Mouse (Mus musculus) layer of hippocampus, postnatal 36 days (tissue): Measurements from ENCODE around the gene Irf7. TPM values are rescaled to one million over a fixed set of nuclear protein-coding genes. Genes with fewer than 3 reads are reported as not detected.
"Not testable (repeated sequence)": the region's sequence is repeated elsewhere in the genome, so short reads cannot be mapped to it uniquely, and the experiment has no call there.

Experiments
- DNase-seq, 2 experiments: peaks; one replicate each; pipeline ENCODE4 v3.0.0; 2022
- total RNA-seq, 2 experiments: library from RNA; stranded (reverse); gene quantifications; 2 replicates each; pipeline ENCODE4 v1.2.3; 2021

The Irf7 gene
- total RNA-seq, 2 experiments from 2014 or later = 0.51 to 1.2 TPM

DNA sequence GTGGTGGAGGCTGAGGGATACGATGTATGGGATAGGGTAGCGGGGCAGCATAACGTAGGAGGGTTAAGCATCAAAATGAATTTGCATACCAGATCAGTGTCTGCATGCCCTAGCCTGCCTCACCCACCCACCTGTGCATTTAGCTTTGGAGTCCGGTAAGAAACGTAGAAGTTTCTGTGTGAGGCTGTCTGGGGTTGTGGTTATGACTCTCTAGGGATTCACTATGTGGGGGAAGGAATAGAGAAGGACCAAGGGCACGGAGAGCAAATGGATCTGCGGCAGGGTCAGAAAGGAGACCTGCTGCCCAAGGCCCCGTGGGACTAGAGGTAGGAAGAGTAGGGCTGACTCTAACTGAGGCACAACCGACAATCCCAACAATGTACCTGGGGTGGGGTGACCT is 9.1 kb upstream of the Irf7 start:
- no peak for DNase-seq

DNA sequence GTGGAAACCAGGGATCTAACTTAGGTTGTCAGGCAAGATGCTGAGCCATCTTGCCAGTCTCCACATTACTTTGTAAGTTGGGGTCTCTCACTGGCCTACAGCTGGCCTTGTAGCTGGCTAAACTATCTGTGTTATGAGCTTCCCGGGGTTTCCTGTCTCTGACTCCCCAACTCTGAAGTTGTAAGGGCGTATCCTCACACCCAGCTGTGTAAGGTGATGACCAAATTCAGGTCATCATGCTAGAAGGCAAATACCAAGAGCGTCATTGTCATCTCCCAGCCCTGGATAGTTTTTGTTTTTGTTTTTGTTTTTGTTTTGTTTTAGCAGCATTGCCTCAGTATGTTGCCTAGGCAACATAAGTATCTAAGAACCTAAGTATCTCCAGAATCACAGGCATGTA is 4.3 kb upstream of the Irf7 start:
- no peak for DNase-seq

DNA sequence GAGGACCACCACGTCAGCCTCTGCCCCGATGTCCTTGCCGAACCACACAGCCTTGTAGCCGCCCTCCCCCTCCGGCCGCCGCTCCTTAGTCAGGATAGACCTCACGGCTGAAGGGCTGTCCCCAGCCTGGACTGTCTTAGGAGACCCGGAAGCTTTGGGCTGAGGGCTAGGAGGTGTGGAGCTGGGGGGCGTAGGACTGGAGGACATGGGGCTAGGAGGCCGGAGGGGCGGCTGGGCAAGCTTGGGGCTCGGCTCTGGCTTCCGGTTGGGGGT is 2.9 kb upstream of the Irf7 start:
- DNase-seq = no peak

DNA sequence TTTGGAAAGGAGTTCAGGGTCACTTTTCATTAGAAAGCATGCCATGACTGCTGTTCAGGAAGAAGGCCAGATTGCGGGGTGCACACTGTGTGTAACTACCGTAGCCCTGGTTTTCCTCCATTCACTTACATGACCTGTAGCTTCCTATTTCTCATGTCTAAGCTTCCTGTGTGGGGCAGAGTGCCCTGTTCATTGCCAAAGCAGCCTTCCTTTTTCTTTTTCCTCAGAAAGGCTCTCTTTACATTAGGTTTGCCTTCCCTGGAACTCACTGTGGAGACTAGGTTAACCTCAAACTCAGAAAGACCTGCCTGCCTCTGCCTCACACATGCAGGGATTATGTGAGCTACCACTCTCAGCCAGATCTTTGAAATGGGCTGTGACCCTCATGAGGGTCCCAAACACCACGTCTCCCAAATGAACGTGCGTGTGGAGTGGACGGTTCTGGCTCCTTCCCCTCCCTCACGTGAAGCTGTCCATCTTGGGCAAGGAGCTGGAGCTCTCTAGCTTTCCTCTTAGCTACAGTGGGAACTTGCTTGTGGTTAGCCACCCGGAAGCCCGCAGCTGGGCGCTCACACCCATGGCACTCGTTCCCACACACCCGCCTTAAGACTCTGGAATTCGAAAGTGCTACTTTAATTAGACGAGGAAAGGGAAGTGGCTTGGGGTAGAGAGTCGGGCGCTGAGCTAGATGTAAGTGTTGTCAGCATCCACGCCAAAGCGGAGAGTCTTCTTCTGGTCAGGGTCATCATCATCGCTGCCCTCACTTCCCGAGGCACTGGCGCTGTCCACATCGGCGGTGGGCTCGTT is 2.4 kb upstream of the Irf7 start:
- no peak for DNase-seq

DNA sequence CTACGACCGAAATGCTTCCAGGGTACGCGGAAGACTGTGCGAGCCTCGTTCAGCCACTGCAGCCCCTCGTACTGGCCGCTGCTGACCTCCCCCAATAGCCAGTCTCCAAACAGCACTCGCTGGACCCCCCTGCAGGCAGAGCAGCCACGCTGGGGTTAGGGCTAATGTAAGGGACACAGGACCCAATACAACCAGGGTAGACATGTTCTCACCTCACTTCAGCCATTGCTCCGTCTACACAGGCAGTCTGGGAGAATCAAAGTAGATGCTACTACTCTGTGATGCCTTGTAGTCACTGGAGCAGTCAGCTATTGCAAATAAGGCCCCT is 906 bp downstream of the Irf7 start:
- DNase-seq = no peak

DNA sequence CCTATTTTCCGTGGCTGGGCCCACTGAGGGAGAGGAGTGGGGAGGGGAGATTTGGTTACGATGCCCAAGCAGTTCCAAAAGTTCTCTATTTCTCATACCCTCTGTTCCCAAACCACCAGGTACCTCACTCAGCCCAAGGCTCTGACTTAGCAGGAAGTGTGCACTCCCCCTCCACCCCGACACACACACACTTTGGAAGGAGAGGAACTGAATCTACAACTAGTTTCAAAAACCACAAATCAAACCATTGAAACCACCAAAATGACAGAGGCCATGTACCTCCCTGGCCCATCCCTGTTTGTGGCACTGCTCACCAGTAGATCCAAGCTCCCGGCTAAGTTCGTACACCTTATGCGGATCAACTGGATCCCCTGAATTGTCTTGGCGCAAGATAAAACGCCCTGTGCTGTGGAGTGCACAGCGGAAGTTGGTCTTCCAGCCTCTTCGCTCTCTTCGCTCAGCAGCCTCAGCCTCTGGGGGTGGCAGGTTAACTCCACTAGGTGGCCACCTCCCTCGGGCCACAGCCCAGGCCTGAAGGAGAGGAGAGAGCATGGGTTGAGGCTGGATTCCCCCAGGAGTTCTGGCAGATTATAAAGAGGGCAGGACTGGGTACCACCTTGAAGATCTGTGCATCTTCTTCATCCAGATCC is 1.4 kb downstream of the Irf7 start:
- DNase-seq = no peak

DNA sequence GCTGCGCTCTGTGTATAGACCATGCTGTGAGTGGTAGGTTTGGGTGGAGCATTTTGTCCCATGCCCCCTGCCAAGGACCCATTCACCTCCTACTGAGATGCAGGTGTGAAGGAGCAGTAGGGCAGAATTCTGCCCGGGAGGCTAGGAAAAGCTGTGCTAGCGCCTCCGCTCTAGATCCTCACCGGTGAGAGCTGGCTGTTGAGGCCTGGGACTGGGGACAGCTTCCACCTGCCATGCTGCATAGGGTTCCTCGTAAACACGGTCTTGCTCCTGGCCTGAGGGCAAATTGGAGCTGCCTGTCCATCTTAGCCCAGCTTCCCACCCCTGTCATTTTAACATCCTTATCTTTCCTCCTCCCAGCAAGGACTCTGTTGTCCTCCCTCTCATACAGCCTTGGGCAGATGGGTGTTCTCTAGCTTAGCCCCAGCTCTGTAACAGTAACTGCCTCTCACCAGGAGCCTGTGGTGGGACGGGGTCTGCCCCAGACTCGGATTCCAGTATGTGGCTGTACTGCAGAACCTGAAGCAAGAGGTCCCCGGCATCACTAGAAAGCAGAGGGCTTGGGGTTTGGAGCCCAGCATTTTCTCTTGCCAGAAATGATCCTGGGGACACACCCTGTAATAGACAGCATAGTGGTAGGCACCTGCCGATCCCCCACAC is 2.1 kb downstream of the Irf7 start:
- no peak for DNase-seq

DNA sequence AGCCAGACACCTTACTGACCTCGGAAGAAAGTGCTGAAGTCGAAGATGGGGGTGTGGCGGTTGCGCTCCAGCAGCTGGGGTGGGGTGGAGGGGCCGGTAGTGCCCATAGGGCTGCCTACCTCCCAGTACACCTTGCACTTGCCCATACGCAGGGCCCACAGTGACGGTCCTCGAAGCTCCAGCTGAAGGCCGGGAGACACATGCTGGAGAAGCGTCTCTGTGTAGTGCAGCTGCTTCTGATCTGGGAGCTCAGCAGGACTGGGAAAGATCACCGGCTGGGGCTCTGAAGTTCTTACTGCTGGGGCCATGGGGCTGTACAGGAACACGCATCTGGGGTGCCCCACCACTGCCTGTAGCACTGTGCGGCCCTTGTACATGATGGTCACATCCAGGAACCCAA is 2.6 kb downstream of the Irf7 start:
- no peak for DNase-seq

DNA sequence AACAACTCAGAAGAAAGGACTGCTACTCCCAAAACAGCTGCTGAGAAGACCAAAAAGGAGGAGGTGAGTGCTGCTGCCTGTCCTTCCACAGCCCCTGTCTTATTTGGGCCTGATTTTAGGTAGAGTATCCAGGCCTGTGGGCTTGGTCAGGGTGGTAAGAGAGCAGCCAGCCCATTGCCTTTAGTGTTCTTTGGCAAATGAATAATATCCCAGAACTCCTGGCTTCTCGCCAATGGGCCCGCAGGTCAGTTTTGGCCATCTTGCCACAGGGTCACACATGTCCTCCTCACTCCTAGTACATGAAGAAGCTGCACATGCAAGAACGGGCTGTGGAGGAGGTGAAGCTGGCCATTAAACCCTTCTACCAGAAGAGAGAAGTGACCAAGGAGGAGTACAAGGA is 4.8 kb downstream of the Irf7 start:
- no peak for DNase-seq

DNA sequence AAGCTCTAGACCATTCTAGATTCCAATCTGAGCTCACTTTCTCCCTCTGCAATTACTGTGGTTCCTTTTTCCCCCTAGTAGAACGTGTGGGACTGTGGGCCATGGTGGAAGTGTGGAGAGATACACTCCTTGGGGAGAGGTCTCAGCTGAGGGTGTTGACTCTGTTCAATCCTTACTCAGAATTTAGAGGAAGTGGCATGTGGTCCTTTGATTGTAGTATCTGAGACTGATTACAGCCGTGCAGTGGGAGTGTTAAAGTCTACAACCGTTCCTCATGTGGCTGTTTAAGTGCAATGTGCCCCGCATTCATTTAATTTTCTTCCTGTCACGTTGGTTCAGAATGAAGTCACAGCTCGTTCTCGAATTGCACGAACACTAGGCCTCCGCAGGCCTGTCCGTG is 10.1 kb downstream of the Irf7 start:
- DNase-seq = no peak

DNA sequence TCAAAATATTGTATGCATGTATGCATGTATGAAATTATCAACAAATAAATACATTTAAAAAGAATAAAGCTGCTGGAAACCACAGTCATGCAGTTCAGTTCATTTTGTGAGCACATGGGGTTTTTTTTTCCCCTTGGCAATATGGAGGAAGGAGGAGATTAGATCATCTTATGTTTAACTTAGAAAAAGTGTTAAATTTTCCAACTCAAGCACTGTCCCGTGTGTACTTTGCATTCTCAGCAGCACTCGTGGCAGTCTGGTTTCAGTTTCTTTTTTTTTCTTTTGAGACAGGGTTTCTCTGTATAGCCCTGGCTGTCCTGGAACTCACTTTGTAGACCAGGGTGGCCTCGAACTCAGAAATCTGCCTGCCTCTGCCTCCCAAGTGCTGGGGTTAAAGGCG is 15.8 kb downstream of the Irf7 start:
- not testable (repeated sequence) for DNase-seq

DNA sequence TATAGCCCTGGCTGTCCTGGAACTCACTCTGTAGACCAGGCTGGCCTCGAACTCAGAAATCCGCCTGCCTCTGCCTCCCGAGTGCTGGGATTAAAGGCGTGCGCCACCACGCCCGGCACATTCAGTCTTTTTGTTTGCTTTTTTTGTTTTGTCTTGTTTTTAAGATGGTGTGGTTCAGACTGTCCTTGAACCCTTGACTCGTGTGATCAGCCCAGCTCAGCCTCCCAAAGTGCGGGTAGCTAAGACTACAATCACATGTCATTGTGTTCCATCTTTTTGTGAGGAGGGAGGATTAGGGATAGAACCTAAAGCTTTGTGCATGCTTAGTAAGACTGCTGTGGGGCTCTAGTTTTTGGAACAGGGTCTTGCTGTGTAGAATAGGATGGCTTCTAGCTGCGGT is 34.7 kb downstream of the Irf7 start:
- no peak for DNase-seq

DNA sequence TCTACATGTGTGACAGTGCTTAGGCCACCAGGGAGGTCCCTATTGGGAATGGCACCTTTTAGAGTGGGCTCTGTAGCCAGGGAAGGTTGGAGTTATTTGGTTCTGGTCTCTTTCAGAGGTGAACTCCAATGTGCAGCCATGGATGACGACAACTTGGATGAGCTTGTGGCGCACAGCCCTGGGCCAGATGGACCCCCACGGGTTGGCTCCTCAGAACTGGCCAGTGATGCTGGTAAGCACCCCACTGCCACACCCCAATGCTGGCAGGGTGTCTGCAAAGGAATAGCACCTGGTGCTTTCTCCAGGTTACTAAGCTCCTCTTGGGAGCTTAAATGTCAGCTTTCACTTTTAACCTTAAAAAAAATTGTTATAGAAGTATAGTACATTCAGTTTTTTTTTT is 35.2 kb downstream of the Irf7 start:
- DNase-seq = no peak

DNA sequence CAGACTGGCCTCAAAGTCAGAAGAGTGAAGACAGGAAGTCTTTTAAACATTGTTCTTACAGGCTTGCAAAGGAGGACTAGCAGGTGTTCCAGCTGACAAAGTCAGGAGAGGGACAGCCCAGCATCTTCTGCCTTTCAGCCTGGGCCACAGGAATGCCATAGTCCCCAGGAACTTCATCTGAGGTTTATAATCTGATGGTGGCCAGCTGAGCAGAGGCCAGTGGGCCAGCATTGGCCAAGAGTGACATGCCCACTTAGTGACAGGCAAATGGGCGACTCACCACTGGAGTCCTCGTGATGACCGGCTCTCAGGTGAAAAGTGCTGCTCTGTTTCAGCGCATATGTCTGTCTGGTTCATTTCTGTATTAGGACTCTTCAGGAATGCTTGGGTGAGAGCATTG is 35.7 kb downstream of the Irf7 start:
- DNase-seq = no peak

DNA sequence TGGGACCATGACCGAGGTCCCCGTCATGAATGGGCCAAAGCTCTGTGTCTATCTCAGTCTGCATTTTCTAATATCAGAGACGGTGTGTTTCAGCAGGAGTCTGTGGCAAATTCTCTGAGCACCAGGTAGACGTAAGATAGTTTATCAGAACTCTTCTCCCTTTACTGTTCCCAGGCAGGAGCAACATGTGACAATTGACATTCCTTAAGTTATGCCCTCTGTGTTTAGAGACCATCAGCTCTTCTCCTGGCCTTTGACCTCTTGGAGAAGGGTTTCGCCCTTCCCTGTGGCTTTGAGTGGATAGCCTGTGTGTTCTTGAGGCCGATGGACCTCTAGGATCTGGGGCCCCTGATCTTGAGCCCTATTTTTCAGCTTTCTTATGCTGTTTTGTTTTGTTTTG is 36.6 kb downstream of the Irf7 start:
- DNase-seq = no peak

DNA sequence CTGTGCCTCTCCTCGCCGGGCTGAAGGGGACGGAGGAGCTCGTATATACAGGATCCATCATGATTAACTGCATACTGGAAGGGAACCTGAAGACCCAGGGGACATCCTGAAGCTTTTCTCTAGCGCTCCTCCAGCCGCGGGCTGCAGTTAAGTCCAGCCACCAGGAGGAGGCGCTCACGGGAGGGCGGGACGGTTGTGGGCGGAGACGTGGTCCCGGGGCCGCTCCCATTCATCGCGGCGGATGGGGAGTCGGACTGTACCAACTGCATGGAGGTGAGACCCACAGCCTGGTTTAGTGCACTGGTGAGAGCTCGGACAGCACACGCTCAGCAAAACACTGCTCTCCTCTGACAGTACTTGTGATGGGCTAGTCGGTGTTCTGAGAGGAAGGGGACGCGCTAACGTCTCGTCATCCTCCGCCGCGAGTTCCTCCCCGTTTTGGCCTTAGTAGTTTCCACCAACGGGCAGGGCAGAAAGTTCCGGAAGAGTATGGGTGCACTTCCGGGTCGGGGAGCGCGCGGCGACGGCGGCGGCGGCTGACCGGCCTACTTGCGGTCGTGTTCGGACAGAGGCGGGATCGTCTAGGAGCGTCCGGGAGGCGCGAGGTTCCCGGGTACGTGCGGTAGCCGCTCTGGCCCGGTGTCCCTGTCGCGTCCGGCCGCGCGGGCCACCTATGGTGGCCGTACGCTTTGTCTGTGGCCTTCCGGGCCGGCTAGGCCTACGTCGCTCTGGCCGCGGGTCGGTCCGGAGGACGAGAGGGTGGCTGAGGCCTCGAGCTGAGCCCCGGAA is 37.8 kb downstream of the Irf7 start, which contains the start of gene Phrf1:
TSS of gene Phrf1 (plus strand) at position 506 of the 789 bp plus-strand sequence.
- peak; percentile 90 to 93 for DNase-seq

DNA sequence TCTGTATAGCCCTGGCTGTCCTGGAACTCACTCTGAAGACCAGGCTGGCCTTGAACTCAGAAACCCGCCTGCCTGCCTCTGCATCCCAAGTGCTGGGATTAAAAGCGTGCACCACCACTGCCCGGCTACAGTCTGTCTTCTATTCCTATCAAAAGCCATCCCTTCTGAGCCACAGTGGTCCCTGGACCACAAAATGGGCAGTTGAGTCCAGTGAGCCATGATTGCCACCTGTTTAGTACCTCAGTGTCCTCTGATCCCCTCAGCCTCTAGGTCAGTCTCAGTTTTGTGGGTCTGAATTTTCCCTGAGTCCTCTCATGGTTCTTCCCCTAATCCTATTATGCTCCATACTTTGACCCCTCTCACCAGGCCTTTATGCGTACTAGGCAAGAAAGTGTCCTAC is 38.5 kb downstream of the Irf7 start:
- no peak for DNase-seq

DNA sequence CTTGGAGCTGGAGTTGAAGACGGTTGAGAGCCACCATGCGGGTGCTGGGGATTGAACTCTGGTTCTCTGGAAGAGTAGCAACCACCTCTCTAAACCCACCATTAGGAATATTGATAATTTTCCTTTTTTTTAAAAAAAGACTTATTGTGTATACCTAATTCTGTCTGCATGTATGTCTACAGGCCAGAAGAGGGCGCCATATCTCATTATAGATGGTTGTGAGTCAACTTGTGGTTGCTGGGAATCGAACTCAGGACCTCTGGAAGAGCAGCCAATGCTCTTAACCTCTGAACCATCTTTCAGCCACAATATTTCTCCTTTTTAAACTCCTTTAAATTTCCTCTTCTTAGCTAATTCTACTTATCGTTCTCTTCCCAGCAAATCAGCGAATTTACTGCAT is 39.7 kb downstream of the Irf7 start:
- no peak for DNase-seq

DNA sequence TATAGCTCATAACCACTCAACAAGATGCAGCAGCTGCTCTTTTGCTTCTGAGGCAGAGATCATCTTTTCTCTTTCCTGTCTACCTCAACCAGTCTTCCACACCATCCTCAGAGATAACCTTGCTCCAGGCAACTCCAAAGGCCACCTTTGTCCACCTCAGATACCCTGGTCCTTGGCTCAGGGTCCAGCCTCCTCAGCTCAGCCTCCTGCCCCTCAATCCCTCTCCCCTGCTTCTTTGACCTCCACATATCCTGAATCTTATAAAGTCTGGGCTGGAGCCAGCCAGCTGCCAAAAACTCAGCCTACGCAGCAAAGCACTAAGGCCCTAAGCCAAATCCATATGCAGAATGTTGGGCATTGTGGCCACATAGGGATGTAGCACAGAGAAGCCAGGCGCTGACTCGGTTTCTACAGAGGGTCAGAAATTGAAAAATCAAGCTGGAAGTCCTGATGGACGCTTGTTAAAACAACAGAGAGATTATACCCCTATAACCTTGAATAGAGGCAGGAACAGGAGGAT is 43.5 kb downstream of the Irf7 start:
- DNase-seq = no peak

DNA sequence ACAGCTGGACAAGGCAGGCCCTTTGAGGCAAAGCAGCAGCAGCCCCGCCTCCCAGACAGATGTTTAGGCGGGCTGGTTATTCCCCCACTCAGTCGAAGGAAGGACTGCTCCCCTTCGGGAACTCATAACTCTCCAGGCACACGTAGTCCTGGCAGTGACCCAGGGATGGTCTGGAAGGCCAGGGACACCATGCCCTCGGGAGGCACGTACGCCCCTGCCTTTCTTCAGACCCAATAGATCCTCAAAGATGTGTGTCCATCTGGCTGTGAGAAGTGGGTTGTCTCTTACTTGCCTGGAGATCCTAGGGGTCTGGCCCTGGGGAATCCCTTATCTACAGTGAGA is 44.2 kb downstream of the Irf7 start:
- DNase-seq = no peak

DNA sequence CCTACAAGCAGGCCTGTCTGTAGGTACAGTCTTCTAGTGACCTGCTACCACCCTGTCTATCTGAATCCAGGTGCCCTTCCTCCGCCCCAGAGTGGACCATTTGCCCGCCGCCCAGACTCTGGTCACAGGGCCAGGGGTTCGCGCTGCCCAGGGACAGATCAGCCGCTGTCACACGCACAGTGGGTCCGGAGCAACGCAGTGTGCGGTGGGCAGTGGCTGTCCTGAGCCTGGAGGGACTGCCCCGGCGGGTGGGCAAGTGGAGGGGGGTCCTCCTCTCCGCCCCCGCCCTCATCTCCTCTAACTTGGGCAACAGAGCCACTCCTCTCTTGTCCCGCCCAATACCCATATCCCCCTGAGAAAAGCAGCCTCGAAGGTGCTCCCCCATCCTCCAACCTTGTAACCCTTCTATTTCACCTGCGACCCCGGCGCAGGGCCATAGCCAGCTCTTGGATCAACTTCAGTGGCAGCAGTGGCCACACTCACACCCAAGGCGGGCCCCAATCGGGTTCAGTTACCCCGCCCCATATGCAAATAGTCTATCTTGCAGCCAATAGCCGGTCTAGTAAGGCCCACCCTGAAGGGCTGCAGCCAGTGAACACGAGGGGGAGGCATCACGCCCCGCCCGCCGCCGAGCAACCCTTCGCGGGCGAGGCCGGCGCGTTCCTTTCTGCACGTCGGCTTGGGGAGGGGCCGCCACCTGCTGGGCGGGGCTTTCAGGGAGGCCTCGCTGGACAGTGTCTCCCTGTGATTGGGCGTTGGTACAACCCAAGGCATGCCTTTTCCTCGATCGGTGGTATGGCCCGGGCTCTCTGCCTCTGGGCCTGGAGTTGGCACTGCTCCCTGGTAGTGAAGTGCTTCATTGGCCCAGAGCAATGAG is 44.8 kb downstream of the Irf7 start:
- peak; percentile 90 to 92 for DNase-seq

DNA sequence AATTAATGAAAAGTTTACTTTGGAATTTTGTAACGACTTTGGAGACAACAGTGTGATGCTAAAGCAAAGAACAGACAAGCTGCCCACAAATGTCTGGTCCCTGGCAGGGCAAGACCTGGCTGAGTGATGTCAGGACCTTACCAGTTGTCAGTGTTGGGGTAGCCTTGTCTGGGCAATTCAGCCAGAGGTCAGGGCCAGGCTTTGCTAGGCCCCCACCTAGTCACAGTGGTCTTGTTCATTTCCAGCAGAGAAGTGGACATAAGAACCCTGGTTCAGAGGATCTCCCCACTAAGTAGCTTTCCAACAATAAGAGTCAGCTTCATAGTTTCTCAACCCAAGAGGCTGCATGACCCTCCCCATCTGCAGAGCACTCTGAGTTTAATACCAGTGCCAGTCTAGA is 45.9 kb downstream of the Irf7 start:
- no peak for DNase-seq
